Mouse (Mus musculus) layer of hippocampus, adult 11-12 months (tissue): ENCODE data around the gene Syt14.

ENCODE experiments used
- DNase-seq: peaks from one replicate; pipeline ENCODE4 v3.0.0; 2022; ENCODE audit warnings: low spot score

Syt14 gene

DNA sequence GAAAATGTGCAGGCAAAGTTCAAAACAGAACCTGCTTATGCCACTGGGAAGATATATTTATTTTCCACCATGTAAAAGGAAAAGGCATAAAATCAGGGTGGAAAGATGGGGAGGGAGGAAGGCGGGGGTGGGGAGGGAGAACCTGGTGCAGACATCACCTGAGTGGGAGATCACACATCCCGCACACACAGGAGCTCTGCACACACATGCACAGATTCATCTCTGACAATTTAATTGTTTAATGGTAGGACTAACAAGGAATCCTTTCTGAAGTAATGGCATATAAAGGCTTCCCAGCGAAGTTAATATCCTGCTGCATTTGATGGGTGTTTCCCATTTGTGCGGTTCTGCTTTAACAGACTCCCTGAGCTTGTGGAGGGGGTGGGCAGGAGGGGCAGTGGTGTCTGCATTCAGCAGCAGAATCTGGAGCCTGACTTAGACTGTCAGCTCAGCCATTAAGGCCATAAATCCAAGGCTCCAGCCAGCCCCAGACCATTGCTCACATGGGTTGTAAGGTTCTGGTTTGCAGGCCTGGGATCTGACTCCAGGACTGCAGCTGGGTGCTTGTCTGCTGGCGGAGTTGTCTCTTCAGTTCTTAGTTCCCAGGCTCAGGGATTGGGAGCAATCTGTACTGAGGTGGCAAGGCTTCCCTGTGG is 174.1 kb downstream of the Syt14 start:
- no peak for DNase-seq

DNA sequence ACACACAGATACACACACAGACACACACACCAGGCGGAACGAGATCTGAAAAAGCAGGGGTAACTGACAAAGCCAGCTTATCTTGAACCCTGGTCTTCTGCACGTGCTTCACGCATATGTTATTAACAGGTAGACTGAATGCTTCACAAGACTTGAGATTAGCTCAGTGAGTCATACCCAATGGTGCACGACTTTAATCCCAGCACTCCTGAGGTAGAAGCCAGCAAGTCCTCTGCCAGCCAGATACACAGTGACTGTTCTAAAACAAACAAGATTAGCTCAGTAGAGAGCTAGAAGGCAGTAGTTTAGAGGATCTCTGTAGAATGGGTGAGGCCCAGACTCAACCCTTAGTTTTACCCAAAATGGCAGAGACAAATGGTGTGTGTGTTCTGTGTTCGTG is 175.3 kb downstream of the Syt14 start:
- DNase-seq = no peak

DNA sequence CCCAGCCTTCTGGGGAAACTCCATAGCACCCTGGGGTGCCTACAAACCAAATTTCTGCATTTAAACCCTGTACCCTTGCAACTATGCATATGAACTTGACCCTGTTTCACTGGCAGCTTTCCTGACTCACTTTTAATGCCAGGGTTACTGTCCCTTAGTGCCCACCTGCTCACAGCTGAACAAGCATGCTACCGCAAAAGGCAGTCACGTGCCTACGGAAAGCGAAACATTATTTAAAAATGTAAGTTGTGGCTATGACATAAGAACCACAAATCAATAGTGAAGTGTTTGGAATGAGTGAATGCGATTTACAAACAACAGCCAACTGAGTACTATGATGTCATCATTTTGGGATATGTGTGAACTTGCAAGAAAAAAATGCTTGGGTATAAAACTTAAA is 178.0 kb downstream of the Syt14 start:
- DNase-seq = no peak

DNA sequence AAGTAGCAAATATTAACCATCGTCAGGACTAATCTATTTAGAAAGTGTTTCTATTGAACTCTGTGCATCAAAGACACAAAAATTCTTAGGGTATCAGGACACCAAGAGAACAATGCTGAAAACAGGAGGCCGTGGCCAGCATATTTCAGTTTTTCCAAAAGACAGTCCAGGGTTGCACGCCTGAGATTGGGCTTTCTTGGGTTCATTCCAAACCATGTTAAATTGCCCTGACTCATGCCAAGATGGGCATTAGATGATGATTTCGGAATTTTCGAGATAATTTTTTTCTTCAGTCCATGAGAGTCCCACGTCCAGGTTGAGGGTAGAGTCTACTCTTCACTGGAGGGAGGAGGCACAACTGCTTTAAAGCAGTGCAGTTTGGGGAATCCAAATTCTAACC is 178.6 kb downstream of the Syt14 start:
- no peak for DNase-seq

DNA sequence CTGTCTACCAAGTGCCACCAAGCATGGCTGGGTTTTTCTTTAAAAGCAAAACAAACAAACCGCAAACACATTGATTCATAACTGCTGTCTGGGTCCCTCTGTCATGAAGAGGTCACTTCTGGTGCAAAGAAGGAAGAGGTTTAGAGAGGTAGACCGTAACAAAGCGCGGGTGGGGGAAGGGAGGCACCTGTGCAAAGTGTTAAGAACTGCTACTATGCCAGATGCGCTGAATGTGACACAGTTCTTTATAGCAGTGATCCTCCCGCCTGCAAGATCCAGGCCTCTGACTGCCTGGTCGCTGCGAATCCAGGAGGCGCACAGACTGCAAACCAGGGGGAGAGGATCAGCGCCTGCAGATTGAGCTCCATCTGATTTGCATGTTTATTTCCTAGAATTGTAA is 179.2 kb downstream of the Syt14 start:
- no peak for DNase-seq

DNA sequence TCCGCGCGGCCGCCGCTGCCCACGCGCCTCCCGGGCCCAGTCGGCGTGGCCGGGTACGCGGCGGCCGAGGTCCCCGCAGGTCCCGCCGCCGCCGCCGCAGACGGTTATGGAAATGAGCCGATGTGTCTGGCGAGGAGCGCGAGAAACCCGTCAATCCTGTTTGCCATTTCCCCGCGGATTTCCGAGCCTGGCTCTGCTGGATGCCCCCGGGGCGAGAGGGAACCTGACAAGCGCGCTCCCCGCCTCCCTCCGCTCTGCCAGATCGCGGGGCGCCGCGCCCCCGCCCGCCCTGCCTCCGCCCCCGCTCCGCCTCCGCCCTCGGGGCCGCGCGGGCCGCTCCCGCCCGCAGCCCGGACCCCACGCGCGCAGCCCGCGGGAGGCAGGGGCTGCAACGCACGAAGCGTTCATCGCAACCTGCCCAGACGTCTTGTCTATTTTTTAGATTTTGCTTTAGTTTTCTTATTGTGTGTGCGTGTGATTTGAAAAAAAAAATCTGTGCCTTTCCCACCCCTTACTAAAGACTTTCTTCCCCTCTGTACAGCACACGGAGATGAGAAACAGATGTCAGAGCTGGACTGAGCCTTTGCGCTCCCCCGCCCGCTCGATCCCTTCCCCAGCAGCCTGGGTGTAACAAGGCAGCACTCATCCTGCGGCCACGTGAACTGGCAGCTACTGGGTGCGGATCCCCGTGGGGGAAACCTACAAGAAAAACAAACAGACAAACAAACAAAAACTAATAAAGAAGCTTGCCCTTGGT is 179.9 kb downstream of the Syt14 start, which contains the start of gene Sertad4:
Gene Sertad4 (minus strand): TSS at position 283 of the 757 bp plus-strand sequence.
- DNase-seq = no peak

DNA sequence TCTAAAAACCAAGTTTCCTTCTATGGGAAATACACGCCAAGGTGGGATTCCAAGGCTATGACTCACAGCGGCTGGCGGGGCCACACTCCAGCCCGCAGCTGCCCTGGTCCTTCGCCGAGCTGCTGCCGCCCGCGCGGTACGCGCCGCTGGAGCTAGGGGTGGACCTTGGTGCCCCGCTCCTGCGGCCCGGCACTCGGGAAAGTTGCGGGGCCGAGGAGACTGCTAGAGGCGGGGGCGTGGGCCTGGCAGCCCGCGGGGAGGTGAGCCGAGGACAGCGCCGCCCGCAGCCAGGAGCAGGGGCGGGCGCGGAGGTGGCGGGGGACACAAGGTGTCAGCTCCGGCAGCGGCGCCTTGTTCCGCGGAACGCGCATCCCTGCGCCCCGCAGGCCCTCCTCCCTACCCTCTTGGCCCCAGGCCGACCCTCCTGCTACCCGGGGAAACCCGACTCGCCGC is 180.7 kb downstream of the Syt14 start:
- DNase-seq = peak; percentile 21

DNA sequence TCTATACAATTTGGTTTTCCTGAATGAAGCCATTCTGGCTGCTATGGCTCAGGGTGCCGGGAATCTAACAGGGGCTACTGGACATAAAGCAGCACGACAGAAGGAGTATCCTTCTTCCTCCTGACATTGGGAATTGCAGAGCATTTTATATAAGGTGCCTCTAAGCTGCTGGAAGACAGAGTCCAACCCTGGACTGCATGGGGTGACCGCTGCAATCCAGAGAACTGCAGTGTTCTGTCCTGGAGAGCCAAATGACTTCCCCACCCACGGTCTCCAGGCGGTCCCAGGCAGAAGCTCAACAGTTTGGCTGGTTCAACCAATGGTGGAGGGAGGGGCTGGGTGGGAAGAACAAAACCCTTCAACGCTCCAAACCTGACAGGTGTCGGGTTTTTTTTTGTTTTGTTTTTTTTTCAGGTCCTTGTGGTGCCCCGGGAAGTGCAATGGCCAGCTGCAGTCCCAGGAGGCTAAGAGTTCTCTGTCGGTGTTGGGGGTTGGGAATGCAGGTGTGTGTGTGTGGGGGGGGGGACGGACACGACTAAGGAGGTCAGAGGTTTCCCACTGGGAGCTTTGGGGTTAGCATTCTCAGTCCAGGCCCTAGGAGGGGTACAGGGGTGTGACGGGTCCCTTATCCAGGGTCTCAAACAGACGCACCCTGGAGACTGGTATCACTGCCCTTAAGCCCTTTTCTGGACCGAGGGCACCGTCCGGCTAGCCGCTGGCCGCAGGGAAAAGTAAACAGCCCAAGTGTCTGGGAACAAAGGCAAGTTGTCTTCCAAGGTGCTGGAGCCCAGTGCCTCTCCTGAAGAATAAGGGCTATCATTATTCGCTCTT is 181.4 kb downstream of the Syt14 start:
- no peak for DNase-seq

DNA sequence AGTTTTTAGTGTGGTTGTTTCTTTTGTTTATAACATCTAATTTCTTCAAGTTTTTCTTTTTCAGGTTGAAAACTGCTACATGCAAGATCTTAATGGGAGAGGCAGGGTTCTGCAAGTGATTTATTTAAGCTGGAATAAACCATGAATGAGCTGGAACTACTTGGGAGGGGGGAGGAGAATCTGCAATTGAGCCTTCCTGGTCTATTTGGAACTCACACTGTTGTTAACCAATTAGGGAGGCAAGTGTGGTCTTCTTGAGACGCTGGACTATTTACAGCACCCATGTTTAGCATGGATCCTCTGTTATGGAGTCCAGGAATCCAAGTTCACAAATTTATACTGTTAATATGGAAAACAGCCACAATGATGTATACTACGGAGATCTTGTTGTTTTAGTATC is 182.1 kb downstream of the Syt14 start:
- DNase-seq = no peak

DNA sequence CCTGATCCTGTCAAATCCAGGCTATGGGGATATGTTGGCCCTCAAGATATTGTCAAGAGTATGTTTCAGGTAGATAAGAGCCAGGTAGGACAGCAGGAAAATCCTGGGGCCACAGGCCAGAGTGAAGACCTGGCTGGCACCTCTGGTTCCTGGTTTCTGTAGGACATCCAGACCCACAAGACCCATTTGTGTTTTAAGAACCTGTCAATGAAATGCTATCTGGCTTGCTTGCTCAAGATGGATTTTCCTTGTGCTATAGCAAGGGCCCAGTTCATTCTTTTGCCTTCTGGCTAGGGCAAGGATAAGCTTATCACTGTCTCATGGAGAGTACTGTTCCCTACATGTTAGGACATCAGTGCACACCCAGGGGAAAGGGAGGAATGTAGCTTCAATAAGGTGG is 183.5 kb downstream of the Syt14 start:
- no peak for DNase-seq

DNA sequence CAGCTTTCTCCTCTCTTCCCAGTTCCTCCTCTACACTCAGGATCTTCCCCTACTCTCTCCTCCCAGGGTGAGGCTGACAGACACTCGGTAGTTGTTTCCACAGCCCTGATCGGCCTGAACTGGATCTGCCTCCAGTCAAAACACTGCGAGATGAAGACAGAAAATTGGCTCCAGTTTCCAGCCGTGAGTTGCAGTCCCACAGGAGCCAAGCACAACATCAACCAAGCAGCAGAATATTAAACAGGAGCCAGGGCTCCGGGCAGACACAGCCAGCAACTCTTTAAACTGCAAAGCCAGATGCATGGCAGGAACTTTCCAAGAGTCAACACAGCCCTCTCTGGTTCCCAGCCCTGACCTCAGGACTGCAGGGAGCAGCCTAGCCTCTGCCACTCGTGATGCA is 183.9 kb downstream of the Syt14 start:
- DNase-seq = peak; percentile 17

DNA sequence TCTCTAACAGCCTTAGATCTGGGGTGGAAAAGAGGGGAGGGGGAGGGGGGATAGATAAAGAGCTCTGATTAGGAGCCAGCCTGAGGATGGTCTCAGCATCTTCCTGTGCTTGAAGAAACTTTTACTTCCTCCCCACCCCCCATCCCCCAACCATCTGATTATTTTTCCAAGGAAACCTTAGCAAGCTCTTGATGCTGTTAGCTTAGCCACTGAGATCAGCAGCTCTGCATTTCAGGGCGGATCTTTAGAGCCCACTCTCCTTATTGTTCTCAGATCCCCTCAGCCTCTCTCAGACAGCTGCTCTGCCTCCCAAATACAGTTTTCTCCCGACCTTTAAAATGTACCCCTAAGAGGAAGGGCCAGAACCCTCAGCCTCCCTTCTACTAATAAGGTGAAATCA is 184.4 kb downstream of the Syt14 start:
- no peak for DNase-seq

DNA sequence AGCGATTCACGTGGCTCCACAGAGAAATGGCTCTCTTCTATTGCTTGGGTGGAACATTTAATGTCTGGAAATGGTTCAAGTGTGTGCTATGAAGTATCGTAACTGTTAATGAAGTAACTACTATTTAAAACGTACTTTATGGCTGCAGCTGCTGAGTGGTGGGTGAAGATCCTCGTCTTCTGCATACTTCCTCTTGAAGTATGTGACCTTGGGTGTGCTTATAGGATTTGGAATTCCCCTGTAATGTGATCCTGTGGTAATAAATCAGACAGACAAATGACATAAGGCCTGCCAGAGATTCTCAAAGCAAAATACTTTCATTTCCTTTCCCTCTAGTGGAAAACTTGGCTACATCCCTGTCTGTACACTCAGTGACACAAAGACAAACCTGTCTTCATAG is 186.0 kb downstream of the Syt14 start:
- no peak for DNase-seq

DNA sequence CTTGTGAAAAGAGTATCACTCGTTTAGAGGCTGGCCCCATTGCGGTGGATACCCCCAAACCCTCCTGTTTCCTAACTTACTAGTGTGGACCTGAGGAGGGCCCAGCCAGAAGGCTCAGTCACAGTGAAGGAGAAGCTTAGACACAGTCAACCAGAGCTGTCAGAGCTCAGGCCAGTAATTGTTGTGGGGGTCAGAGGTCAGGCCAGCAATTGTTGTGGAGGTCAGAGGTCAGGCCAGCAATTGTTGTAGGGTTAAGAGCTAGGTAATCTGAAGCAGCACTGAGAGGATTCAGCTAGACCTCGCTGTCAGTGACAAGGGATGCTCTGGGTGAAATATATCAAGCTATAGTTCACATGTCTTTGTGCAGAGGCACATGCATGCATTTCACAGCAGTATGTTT is 188.3 kb downstream of the Syt14 start:
- DNase-seq = no peak
